In genomic region chr10:52426314-52426980, GRCm38 (mm10) we compare ENCODE assay signal across 34 mouse cellular contexts. TPM values are rescaled to one million over a fixed set of nuclear protein-coding genes. Genes with fewer than 3 reads are reported as not detected.
DNase-seq lines count a peak whose midpoint lies in the region; ATAC-seq and TF ChIP-seq lines count a peak whose summit lies in the region.
"Had no signal": no experiment of that assay in that cellular context is flagged by ENCODE, and none has a peak within 500 bp of the region (broad histone marks: within the 10 kb centered on the region; RNA-seq: fewer than 3 reads in every experiment).

No protein-coding gene starts in this region.

- H3K4me2 ChIP-seq in heart, embryonic 16.5 days (ENCODE audit: low read depth, low read length): no peak overlapping the region
- H3K4me2 ChIP-seq in midbrain, embryonic 11.5 days: no peak overlapping the region
- no peak overlapping the region for H3K4me2 ChIP-seq in midbrain, embryonic 14.5 days (ENCODE audit: low read length)
- H3K4me2 ChIP-seq: embryonic facial prominence, embryonic 13.5 days; forebrain, embryonic 12.5 days; forebrain, embryonic 15.5 days; heart, embryonic 12.5 days; heart, embryonic 15.5 days; hindbrain, embryonic 14.5 days had no signal

- DNase-seq in heart, postnatal 25 days (ENCODE audit: low spot score): no peak
- peak; percentile 48 for DNase-seq in kidney, adult 9 months
- no peak for DNase-seq in kidney, adult 8-10 months
- peak; percentile 76 for DNase-seq in midbrain, embryonic 11.5 days (ENCODE audit: low spot score, missing footprints)
- DNase-seq in midbrain, embryonic 14.5 days: no peak
- DNase-seq in cerebellum, postnatal 4 days (ENCODE audit: low spot score in 2 of 2): no peak
- DNase-seq: adrenal gland, postnatal 10 days; adrenal gland, postnatal 36 days; B cell, adult 2 months; cerebellum, adult 18-20 months; cerebellum, adult 9-10 months; cerebellum, postnatal 14 days; embryo, embryonic 11 days; gastrocnemius, postnatal 10 days; gastrocnemius, postnatal 36 days; heart, postnatal 4 days had no signal

- H3K27me3 ChIP-seq in heart, embryonic 16.5 days (ENCODE audit: control insufficient read depth, insufficient read depth, low read length): no peaks in the 10 kb centered on the region
- no peaks in the 10 kb centered on the region for H3K27me3 ChIP-seq in midbrain, embryonic 11.5 days (ENCODE audit: control insufficient read depth, insufficient read depth, low read length)
- H3K27me3 ChIP-seq in midbrain, embryonic 14.5 days (ENCODE audit: control insufficient read depth, insufficient read depth, low read length): no peaks in the 10 kb centered on the region
- H3K27me3 ChIP-seq in small intestine, adult 2 months (ENCODE audit: control insufficient read depth, insufficient read depth, low read length): no peaks in the 10 kb centered on the region
- H3K27me3 ChIP-seq: CH12.LX; embryonic facial prominence, embryonic 13.5 days; forebrain, embryonic 12.5 days; forebrain, embryonic 15.5 days; heart, embryonic 12.5 days; heart, embryonic 15.5 days; Patski had no signal

- 68% methylated on average over 7 of the region's 7 CpGs for WGBS in heart, embryonic 16.5 days
- 91% methylated on average over 7 of the region's 7 CpGs for WGBS in midbrain, embryonic 11.5 days
- WGBS in midbrain, embryonic 14.5 days: 92% methylated on average over 7 of the region's 7 CpGs
- WGBS in small intestine, adult 2 months: 42% methylated on average over 7 of the region's 7 CpGs

- no peak overlapping the region for H3K4me3 ChIP-seq in heart, embryonic 16.5 days (ENCODE audit: low read length)
- H3K4me3 ChIP-seq in midbrain, embryonic 11.5 days (ENCODE audit: low read depth, low read length): no peak overlapping the region
- no peak overlapping the region for H3K4me3 ChIP-seq in midbrain, embryonic 14.5 days (replicated peaks; ENCODE audit: low read depth, low read length)
- no peak overlapping the region for H3K4me3 ChIP-seq in small intestine, adult 2 months (ENCODE audit: low read depth, low read length)
- H3K4me3 ChIP-seq: embryonic facial prominence, embryonic 10.5 days; embryonic facial prominence, embryonic 13.5 days; erythroblast, embryonic 14.5 days; forebrain, embryonic 12.5 days; forebrain, embryonic 15.5 days; heart, embryonic 12.5 days; heart, embryonic 15.5 days had no signal

- H3K27ac ChIP-seq in heart, embryonic 16.5 days (ENCODE audit: low read length): no peak overlapping the region
- H3K27ac ChIP-seq in midbrain, embryonic 11.5 days (ENCODE audit: low read depth, low read length): no peak overlapping the region
- H3K27ac ChIP-seq in midbrain, embryonic 14.5 days (replicated peaks; ENCODE audit: low read depth, low read length): no peak overlapping the region
- H3K27ac ChIP-seq in small intestine, adult 2 months (ENCODE audit: insufficient read depth, low read depth, low read length): 0 out of 2 replicates have a peak overlapping the region, but pooled peaks have one; percentile 22
- H3K27ac ChIP-seq: embryonic facial prominence, embryonic 10.5 days; embryonic facial prominence, embryonic 13.5 days; forebrain, embryonic 12.5 days; forebrain, embryonic 15.5 days; heart, embryonic 15.5 days; hindbrain, embryonic 14.5 days; hindbrain, postnatal 0 days had no signal

- intact Hi-C loops in heart, postnatal 25 days (cut with DNase I): no loop called here

- H3K36me3 ChIP-seq in heart, embryonic 16.5 days (ENCODE audit: control insufficient read depth, insufficient read depth): peaks cover 9% of the 10 kb centered on the region
- H3K36me3 ChIP-seq in midbrain, embryonic 11.5 days (ENCODE audit: control insufficient read depth, insufficient read depth, low read length): peaks cover 2% of the 10 kb centered on the region; the same call in 1 of the 2 replicates
- H3K36me3 ChIP-seq in midbrain, embryonic 14.5 days (ENCODE audit: control insufficient read depth, insufficient read depth, low read length): peaks cover 16% of the 10 kb centered on the region
- H3K36me3 ChIP-seq in small intestine, adult 2 months (ENCODE audit: control insufficient read depth, insufficient read depth, low read length): peaks cover 15% of the 10 kb centered on the region

- TF ChIP-seq POLR2A in small intestine, adult 2 months (IDR thresholded peaks at IDR 0.05; ENCODE audit: low read depth, low read length): no peak

- no peak overlapping the region for H3K9ac ChIP-seq in heart, embryonic 16.5 days (ENCODE audit: low read length)
- H3K9ac ChIP-seq in midbrain, embryonic 11.5 days (ENCODE audit: low read length): no peak overlapping the region
- H3K9ac ChIP-seq in midbrain, embryonic 14.5 days (replicated peaks; ENCODE audit: low read length): no peak overlapping the region
- H3K9ac ChIP-seq: embryonic facial prominence, embryonic 13.5 days; forebrain, embryonic 12.5 days; forebrain, embryonic 15.5 days; heart, embryonic 12.5 days; heart, embryonic 15.5 days; hindbrain, embryonic 14.5 days had no signal

- H3K4me1 ChIP-seq in heart, embryonic 16.5 days (ENCODE audit: control insufficient read depth, insufficient read depth, low read length): peaks cover 15% of the 10 kb centered on the region
- peaks cover 7% of the 10 kb centered on the region for H3K4me1 ChIP-seq in midbrain, embryonic 11.5 days (ENCODE audit: control insufficient read depth, insufficient read depth, low read length)
- no peaks in the 10 kb centered on the region for H3K4me1 ChIP-seq in midbrain, embryonic 14.5 days (ENCODE audit: control insufficient read depth, insufficient read depth, low read length)
- peaks cover 20% of the 10 kb centered on the region for H3K4me1 ChIP-seq in small intestine, adult 2 months (ENCODE audit: control insufficient read depth, insufficient read depth, insufficient read length, low read length)

- no peaks in the 10 kb centered on the region for H3K9me3 ChIP-seq in heart, embryonic 16.5 days (replicated peaks; ENCODE audit: control insufficient read depth, low read length)
- H3K9me3 ChIP-seq in midbrain, embryonic 11.5 days (ENCODE audit: control insufficient read depth, low read length): no peaks in the 10 kb centered on the region
- H3K9me3 ChIP-seq in midbrain, embryonic 14.5 days (ENCODE audit: control insufficient read depth, low read length): no peaks in the 10 kb centered on the region
- H3K9me3 ChIP-seq: embryonic facial prominence, embryonic 10.5 days; embryonic facial prominence, embryonic 13.5 days; forebrain, embryonic 12.5 days; forebrain, embryonic 15.5 days; G1E; heart, embryonic 12.5 days; heart, embryonic 15.5 days had no signal

- ATAC-seq in heart, embryonic 16.5 days (replicated peaks; ENCODE audit: extremely low read depth, insufficient read depth, low FRiP score): peak; percentile 32; the same call in 1 of the 2 replicates
- no peak for ATAC-seq in midbrain, embryonic 11.5 days (ENCODE audit: low FRiP score)
- ATAC-seq in midbrain, embryonic 14.5 days (ENCODE audit: low FRiP score, low TSS enrichment): no peak
- ATAC-seq: forebrain, embryonic 15.5 days; hindbrain, postnatal 0 days; inflammation-experienced regulatory T-cells, adult 6 months; Patski had no signal

- no peak for TF ChIP-seq CTCF in small intestine, adult 2 months (IDR thresholded peaks at IDR 0.05; ENCODE audit: extremely low read depth, insufficient read length, insufficient replicate concordance, low read depth, low read length)

RNA-seq across cellular contexts. Expression of gene Nus1, which starts 9.1 kb away (rescaled TPM):
- polyA plus RNA-seq in heart, embryonic 16.5 days (2015; fragmentation: Nextera tagmentation; extraction: Ambion mirVana): 8.3 and 8.4 TPM in 2 replicates
- 10 to 100 TPM; 28.5 to 28.8 TPM for total RNA-seq in heart, postnatal 25 days (2021)
- 16.4 and 16.6 TPM in 2 replicates for polyA plus RNA-seq in midbrain, embryonic 11.5 days (2014; fragmentation: Nextera tagmentation; extraction: Ambion mirVana)
- polyA plus RNA-seq in midbrain, embryonic 14.5 days (2014; fragmentation: Nextera tagmentation; extraction: Ambion mirVana): 23.0 and 23.5 TPM in 2 replicates
- 19.0 and 25.2 TPM in 2 replicates for polyA plus RNA-seq in small intestine, adult 2 months (2012; rRNA removed)

RNA-seq across cellular contexts. Expression of gene Nepn, which starts 37.7 kb away (rescaled TPM):
- polyA plus RNA-seq in heart, embryonic 16.5 days (2015; fragmentation: Nextera tagmentation; extraction: Ambion mirVana): not detected in 2 replicates
- under 1 TPM; 0.21 to 0.31 TPM for total RNA-seq in heart, postnatal 25 days (2021)
- polyA plus RNA-seq in midbrain, embryonic 11.5 days (2014; fragmentation: Nextera tagmentation; extraction: Ambion mirVana): not detected in 2 replicates
- polyA plus RNA-seq in midbrain, embryonic 14.5 days (2014; fragmentation: Nextera tagmentation; extraction: Ambion mirVana): not detected in 2 replicates
- not detected in 2 replicates for polyA plus RNA-seq in small intestine, adult 2 months (2012; rRNA removed)
- total RNA-seq: CH12.LX; common myeloid progenitor, adult 5-6 weeks; G1E; gastrocnemius, postnatal 10 days; granulocyte monocyte progenitor cell, adult 5-6 weeks; hindbrain, postnatal 0 days had no signal
- polyA plus RNA-seq: embryonic facial prominence, embryonic 10.5 days; embryonic facial prominence, embryonic 13.5 days; erythroblast, embryonic 14.5 days; forebrain, embryonic 12.5 days; forebrain, embryonic 15.5 days; G1E; heart, embryonic 12.5 days; heart, embryonic 15.5 days; hindbrain, embryonic 11.5 days; hindbrain, embryonic 14.5 days; hindbrain, postnatal 0 days; inflammation-experienced regulatory T-cells, adult 6 months; Patski had no signal

RNA-seq across cellular contexts. Expression of gene Gopc, which starts 44.5 kb away (rescaled TPM):
- 13.7 and 14.3 TPM in 2 replicates for polyA plus RNA-seq in heart, embryonic 16.5 days (2015; fragmentation: Nextera tagmentation; extraction: Ambion mirVana)
- 10 to 100 TPM; 12.5 to 15.0 TPM for total RNA-seq in heart, postnatal 25 days (2021)
- 15.7 and 15.9 TPM in 2 replicates for polyA plus RNA-seq in midbrain, embryonic 11.5 days (2014; fragmentation: Nextera tagmentation; extraction: Ambion mirVana)
- 19.2 and 24.5 TPM in 2 replicates for polyA plus RNA-seq in midbrain, embryonic 14.5 days (2014; fragmentation: Nextera tagmentation; extraction: Ambion mirVana)
- polyA plus RNA-seq in small intestine, adult 2 months (2012; rRNA removed): 1.6 and 2.6 TPM in 2 replicates

Comparison
In these comparisons a context has a peak if more than half of its experiments do, and no peak if none do; other contexts are left out.
1. DNase-seq: peak in kidney, adult 9 months (single experiment) and midbrain, embryonic 11.5 days (single experiment); none in heart, postnatal 25 days (single experiment), kidney, adult 8-10 months (0 of 2), midbrain, embryonic 14.5 days (single experiment) and cerebellum, postnatal 4 days (0 of 2).